Mouse (Mus musculus) intestine, embryonic 14.5 days (tissue): ENCODE measurements around the gene Ms4a6c. TPM values are rescaled to one million over a fixed set of nuclear protein-coding genes. Genes with fewer than 3 reads are reported as not detected.
"Not testable (repeated sequence)": the region's sequence is repeated elsewhere in the genome, so short reads cannot be mapped to it uniquely, and the experiment has no call there.

Experiments used
- ATAC-seq: fragments of 200-750 bp; cut with Nextera tagmentation; replicated peaks from 2 replicates; pipeline ENCODE4 v1.8.0; 2017; ENCODE audit warnings: low read depth, moderate number of reproducible peaks, moderate TSS enrichment, moderate library complexity; ENCODE audit not compliant: low FRiP score, low TSS enrichment
- DNase-seq: peaks from one replicate; pipeline ENCODE4 v3.0.0-alpha.2; 2018; ENCODE audit warnings: low spot score
- H3K27ac ChIP-seq: fragments of 300-500 bp; sonication (generic); 2 replicates; pipeline ENCODE4 v1.5.1; 2014; ENCODE audit warnings: low read depth, mild to moderate bottlenecking, control low read depth
- H3K27me3 ChIP-seq: fragments of 300-500 bp; sonication (generic); replicated peaks from 2 replicates; pipeline ENCODE4 v1.6.1; 2014; ENCODE audit warnings: low read length, control low read depth; ENCODE audit not compliant: control insufficient read depth, insufficient read depth
- H3K36me3 ChIP-seq: fragments of 300-500 bp; sonication (generic); 2 replicates; pipeline ENCODE4 v1.6.1; 2014; ENCODE audit warnings: low read length, control low read depth; ENCODE audit not compliant: control insufficient read depth, insufficient read depth
- H3K4me1 ChIP-seq: fragments of 300-500 bp; sonication (generic); replicated peaks from 2 replicates; pipeline ENCODE4 v1.6.1; 2014; ENCODE audit warnings: low read length, control low read depth, mixed read lengths; ENCODE audit not compliant: control insufficient read depth, insufficient read depth
- H3K4me2 ChIP-seq: fragments of 300-500 bp; sonication (generic); 2 replicates; pipeline ENCODE4 v1.6.1; 2014; ENCODE audit warnings: low read length
- H3K4me3 ChIP-seq: fragments of 300-500 bp; sonication (generic); 2 replicates; pipeline ENCODE4 v1.5.1; 2014; ENCODE audit warnings: low read depth, low read length, control low read depth, mixed read lengths
- H3K9ac ChIP-seq: fragments of 300-500 bp; sonication (generic); 2 replicates; pipeline ENCODE4 v1.6.1; 2014; ENCODE audit warnings: mild to moderate bottlenecking, low read length
- H3K9me3 ChIP-seq: fragments of 300-500 bp; sonication (generic); 2 replicates; pipeline ENCODE4 v1.6.1; 2016; ENCODE audit warnings: low read length, control low read depth; ENCODE audit not compliant: control insufficient read depth
- WGBS: fragments of 180-500 bp; shearing (Covaris S2); extraction: QIAGEN DNeasy Blood & Tissue Kit; methylation state at CpG from one replicate; pipeline ENCODE4 v1.1.7; 2014; 5-methylcytosine and 5-hydroxymethylcytosine counted together
- polyA plus RNA-seq: library from polyadenylated mRNA; unstranded; fragments of >200 nt; fragmentation: Nextera tagmentation; extraction: Ambion mirVana; gene quantifications from 2 replicates; pipeline ENCODE4 v1.2.1, GENCODE M21; 2014

Gene Ms4a6c
- polyA plus RNA-seq, 1 experiment from 2014 or later, result 10.7 TPM

- ATAC-seq, H3K27me3 ChIP-seq: not testable (repeated sequence)
- 62% methylated on average over 1 of the region's 1 CpGs for WGBS
These were observed 805 bp upstream of the Ms4a6c start for GRCm38 (mm10) chr19:11468361-11468760.

GRCm38 (mm10) chr19:11479714-11480113, 10.5 kb downstream of the Ms4a6c start:
- Histone ChIP-seq H3K27ac (no peak overlapping the region), H3K27me3 (no peaks in the 10 kb centered on the region), H3K4me1 (no peaks in the 10 kb centered on the region), H3K9ac (no peak overlapping the region), H3K4me2 (no peak overlapping the region), H3K9me3 (no peaks in the 10 kb centered on the region), H3K4me3 (no peak overlapping the region), H3K36me3 (no peaks in the 10 kb centered on the region)
- ATAC-seq, result no peak
- 82% methylated on average over 2 of the region's 2 CpGs for WGBS
- DNase-seq, result no peak

More at GRCm38 (mm10) chr19:11468361-11468760, 805 bp upstream of the Ms4a6c start:
- H3K4me1 ChIP-seq, H3K27ac ChIP-seq, DNase-seq, H3K9me3 ChIP-seq, H3K4me2 ChIP-seq, H3K36me3 ChIP-seq, H3K9ac ChIP-seq, H3K4me3 ChIP-seq: not testable (repeated sequence)

- Histone ChIP-seq H3K27ac (no peak overlapping the region), H3K36me3 (no peaks in the 10 kb centered on the region), H3K27me3 (no peaks in the 10 kb centered on the region), H3K4me1 (no peaks in the 10 kb centered on the region), H3K4me2 (no peak overlapping the region), H3K4me3 (no peak overlapping the region), H3K9ac (no peak overlapping the region), H3K9me3 (no peaks in the 10 kb centered on the region)
- WGBS, result 86% methylated on average over 2 of the region's 2 CpGs
- DNase-seq (no peak), ATAC-seq (no peak)
These were observed 13.5 kb downstream of the Ms4a6c start for GRCm38 (mm10) chr19:11482684-11483083.

- DNase-seq, result no peak
- no peak for ATAC-seq
- Histone ChIP-seq H3K4me3 (no peak overlapping the region), H3K4me2 (no peak overlapping the region), H3K36me3 (no peaks in the 10 kb centered on the region), H3K4me1 (no peaks in the 10 kb centered on the region), H3K27me3 (no peaks in the 10 kb centered on the region), H3K9ac (no peak overlapping the region), H3K9me3 (no peaks in the 10 kb centered on the region), H3K27ac (no peak overlapping the region)
- WGBS, result 60% methylated on average over 4 of the region's 4 CpGs
These were observed 14.8 kb downstream of the Ms4a6c start for GRCm38 (mm10) chr19:11483941-11484340.

GRCm38 (mm10) chr19:11484388-11484787, 15.2 kb downstream of the Ms4a6c start:
- H3K9me3 ChIP-seq, result no peaks in the 10 kb centered on the region
- ATAC-seq (no peak), DNase-seq (no peak)
- H3K36me3 ChIP-seq, result no peaks in the 10 kb centered on the region
- no peaks in the 10 kb centered on the region for H3K27me3 ChIP-seq
- H3K9ac ChIP-seq, result no peak overlapping the region
- no peak overlapping the region for H3K4me2 ChIP-seq
- WGBS, result 64% methylated on average over 3 of the region's 3 CpGs
- no peak overlapping the region for H3K4me3 ChIP-seq
- H3K27ac ChIP-seq, result no peak overlapping the region
- H3K4me1 ChIP-seq, result no peaks in the 10 kb centered on the region

GRCm38 (mm10) chr19:11485266-11485665, 16.1 kb downstream of the Ms4a6c start:
- H3K4me1 ChIP-seq, result no peaks in the 10 kb centered on the region
- no peaks in the 10 kb centered on the region for H3K9me3 ChIP-seq
- no peak overlapping the region for H3K4me3 ChIP-seq
- ATAC-seq (no peak), DNase-seq (no peak)
- H3K4me2 ChIP-seq, result no peak overlapping the region
- no peaks in the 10 kb centered on the region for H3K27me3 ChIP-seq
- H3K36me3 ChIP-seq, result no peaks in the 10 kb centered on the region
- no peak overlapping the region for H3K27ac ChIP-seq
- WGBS, result 87% methylated on average over 3 of the region's 3 CpGs
- no peak overlapping the region for H3K9ac ChIP-seq

GRCm38 (mm10) chr19:11485746-11486145, 16.6 kb downstream of the Ms4a6c start, which contains the start of gene Gm8369:
TSS of gene Gm8369 (plus strand) at chr19:11485938.
- Histone ChIP-seq H3K9ac (no peak within 1 kb of the TSS), H3K27me3 (no peaks in the 10 kb centered on the region), H3K27ac (no peak within 1 kb of the TSS), H3K4me3 (no peak within 1 kb of the TSS), H3K36me3 (no peaks in the 10 kb centered on the region), H3K4me1 (no peaks in the 10 kb centered on the region), H3K4me2 (no peak within 1 kb of the TSS), H3K9me3 (no peaks in the 10 kb centered on the region)
- DNase-seq (no peak), ATAC-seq (no peak)
- WGBS, result 40% methylated on average over 2 of the region's 2 CpGs

GRCm38 (mm10) chr19:11486599-11486998, 17.4 kb downstream of the Ms4a6c start:
- no peaks in the 10 kb centered on the region for H3K9me3 ChIP-seq
- no peak overlapping the region for H3K4me3 ChIP-seq
- no peaks in the 10 kb centered on the region for H3K27me3 ChIP-seq
- ATAC-seq, result no peak
- H3K27ac ChIP-seq, result no peak overlapping the region
- no peak overlapping the region for H3K4me2 ChIP-seq
- WGBS, result 91% methylated on average over 1 of the region's 1 CpGs
- no peak for DNase-seq
- H3K4me1 ChIP-seq, result no peaks in the 10 kb centered on the region
- H3K9ac ChIP-seq, result no peak overlapping the region
- H3K36me3 ChIP-seq, result no peaks in the 10 kb centered on the region

GRCm38 (mm10) chr19:11491406-11492189, 22.4 kb downstream of the Ms4a6c start:
- H3K27me3 ChIP-seq, result no peaks in the 10 kb centered on the region
- no peaks in the 10 kb centered on the region for H3K36me3 ChIP-seq
- no peaks in the 10 kb centered on the region for H3K9me3 ChIP-seq
- ATAC-seq (no peak), DNase-seq (no peak)
- no peak overlapping the region for H3K4me3 ChIP-seq
- WGBS, result 74% methylated on average over 4 of the region's 4 CpGs
- H3K4me1 ChIP-seq, result no peaks in the 10 kb centered on the region
- H3K4me2 ChIP-seq, result no peak overlapping the region
- no peak overlapping the region for H3K9ac ChIP-seq
- no peak overlapping the region for H3K27ac ChIP-seq
